Mouse (Mus musculus): ENCODE data around the gene Fmn2.

Fmn2 gene

DNA sequence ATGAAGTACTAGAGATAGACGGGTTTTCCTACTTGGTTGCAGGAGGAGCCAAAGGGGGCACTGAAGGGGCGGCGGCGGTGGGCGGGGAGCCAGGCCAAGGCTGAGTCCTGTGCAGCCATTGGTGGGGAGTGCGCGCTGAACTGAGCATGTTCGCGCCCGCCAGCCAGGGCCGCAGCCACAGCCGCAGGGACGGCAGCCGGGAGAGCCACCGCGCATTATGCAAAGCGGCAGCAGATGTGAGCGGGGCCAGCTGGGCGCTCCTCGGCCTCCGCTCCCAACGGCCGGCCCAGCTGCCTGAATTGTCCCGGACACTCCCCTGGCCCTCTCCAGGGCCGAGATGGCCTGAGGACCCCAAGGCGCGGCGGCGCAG, at the start of gene Fmn2:
TSS of gene Fmn2 (plus strand) at position 165 of the 370 bp plus-strand sequence.
- DNase-seq (ENCODE audit: low spot score in 2 of 2), result peak; percentile 58 to 85

DNA sequence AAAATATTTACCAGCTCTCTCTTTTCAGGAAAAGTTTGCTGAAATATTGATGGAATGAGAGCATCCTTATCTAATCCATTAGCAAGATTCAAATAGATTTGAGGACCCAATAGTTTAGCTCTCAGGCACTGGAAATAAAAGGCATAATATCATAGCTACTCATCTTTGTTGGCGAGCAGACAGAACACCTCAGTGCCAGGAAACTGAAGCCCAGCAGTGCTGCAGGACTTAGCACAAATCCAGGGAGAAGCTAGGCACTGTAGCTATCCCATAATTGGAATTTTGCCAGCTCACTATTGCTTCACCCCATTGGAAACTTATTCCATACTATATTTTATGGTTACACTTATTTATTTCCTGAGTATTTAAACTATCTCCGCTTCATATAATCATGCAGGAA, 46.5 kb upstream of the Fmn2 start:
- DNase-seq (ENCODE audit: low spot score in 2 of 2), result no peak

DNA sequence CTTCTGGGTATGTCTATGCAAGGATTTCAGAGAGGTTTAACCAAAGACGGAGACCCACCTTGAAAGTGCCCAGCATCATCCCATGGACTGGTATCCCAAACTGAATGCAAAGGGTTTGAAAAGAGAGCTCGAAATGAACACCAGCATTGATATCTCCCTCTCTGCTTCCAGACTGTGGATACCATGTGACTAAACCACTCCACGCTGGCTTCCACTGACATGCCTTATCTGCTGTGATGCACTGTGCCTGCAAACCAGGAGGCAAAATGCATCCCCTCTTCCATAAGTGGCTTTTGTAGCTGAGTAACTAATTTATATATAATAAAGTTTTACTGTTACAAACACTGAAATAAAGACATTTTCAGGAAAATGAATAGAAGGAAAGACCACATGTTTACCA, 36.2 kb upstream of the Fmn2 start:
- no peak for DNase-seq (ENCODE audit: low spot score in 2 of 2)

DNA sequence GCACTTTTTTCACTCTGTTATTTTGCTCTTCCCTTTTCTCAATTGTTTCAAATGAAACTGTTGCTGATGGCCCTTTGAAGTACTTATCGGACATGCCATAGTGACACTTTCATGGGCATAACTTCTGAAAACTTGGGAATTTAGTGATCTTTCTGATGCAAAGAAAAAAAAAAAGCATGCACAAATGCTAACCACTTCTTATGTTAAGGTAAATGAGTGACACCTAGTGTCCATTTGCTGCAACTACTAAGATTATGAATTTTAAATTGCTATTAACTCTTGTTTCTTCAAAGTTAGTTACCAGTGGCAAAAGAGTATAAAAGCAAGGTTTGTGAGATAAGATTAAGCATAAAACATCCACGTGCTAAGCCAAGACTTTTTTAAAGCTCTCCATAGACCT, 35.4 kb upstream of the Fmn2 start:
- DNase-seq (ENCODE audit: low spot score in 2 of 2), result no peak

DNA sequence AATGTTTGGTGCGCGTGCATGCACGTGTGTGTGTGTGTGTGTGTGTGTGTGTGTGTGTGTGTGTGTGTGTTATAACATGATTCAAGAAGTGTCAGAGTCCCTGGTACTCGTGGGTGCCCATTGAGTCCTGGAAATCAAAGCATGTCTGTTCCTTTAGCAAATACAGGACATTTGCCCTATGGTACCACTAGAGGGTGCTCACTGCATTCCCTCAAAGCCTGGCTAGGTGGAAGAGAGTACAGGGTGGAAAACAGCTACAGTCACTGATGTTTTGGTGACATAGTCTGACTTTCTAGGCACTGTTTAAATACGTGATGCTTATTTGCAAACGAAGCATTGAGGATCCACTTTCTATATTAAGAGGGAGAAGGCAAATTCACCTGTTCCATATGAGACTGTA, 31.9 kb upstream of the Fmn2 start:
- peak in 1 of 2 experiments; percentile 60 for DNase-seq (ENCODE audit: low spot score in 2 of 2)

DNA sequence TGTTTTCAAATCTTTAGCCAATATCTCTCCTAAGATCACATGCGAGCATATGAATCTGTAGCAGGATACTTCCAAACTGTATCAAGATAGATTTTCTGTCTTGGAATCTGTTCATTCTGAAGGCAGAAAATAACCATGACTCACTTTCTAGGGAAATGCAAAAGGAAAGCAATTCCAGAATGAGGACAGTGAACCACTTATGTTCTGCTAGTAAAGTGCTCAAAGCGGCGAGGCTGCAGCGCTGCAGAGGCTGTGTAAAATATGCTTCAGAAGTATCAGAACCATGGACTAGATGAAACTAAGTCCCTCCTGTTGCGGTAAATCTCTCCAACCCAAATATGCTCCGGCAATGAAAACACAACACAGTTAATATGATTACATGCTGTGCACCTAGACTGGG, 19.1 kb upstream of the Fmn2 start:
- DNase-seq (ENCODE audit: low spot score in 2 of 2), result peak in 1 of 2 experiments; percentile 31

DNA sequence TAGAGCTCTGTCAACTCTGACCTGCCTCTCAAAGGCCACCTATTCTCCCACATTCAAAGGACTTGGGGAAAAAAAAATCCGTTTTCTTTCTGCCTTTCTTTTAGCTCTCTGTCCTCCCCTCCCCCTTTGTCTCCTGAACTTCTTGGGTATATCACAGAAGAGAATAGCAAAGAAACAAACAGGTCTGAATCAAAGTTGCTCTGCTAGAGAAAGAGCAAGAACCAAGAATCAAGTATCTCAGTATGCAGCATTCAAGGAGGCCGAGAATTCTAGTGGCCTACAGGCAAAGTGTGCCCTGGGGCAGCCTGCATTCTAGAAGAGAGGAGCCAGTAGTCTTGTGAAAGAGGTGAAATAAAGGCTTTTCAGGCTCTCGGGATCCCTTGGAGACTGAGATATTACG, 1.6 kb upstream of the Fmn2 start:
- DNase-seq (ENCODE audit: low spot score in 2 of 2), result no peak

DNA sequence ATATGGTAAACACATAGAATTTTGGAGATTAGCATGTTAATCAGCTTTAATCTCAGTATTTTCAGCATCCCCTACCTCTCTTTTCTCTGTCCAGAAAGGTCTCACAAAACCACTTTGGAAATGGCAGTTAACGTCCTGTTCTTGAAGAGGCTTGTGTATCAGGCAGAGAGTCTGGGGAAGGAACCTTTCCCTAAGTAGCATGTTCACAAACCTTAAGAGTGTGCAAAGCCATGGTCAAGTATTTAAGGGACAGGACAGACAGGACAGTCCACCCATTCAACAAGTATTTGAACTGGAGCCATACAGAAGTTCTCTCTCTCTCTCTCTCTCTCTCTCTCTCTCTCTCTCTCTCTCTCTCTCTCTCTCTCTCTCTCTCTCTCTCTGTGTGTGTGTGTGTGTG, 614 bp upstream of the Fmn2 start:
- DNase-seq (ENCODE audit: low spot score in 2 of 2), result no peak

DNA sequence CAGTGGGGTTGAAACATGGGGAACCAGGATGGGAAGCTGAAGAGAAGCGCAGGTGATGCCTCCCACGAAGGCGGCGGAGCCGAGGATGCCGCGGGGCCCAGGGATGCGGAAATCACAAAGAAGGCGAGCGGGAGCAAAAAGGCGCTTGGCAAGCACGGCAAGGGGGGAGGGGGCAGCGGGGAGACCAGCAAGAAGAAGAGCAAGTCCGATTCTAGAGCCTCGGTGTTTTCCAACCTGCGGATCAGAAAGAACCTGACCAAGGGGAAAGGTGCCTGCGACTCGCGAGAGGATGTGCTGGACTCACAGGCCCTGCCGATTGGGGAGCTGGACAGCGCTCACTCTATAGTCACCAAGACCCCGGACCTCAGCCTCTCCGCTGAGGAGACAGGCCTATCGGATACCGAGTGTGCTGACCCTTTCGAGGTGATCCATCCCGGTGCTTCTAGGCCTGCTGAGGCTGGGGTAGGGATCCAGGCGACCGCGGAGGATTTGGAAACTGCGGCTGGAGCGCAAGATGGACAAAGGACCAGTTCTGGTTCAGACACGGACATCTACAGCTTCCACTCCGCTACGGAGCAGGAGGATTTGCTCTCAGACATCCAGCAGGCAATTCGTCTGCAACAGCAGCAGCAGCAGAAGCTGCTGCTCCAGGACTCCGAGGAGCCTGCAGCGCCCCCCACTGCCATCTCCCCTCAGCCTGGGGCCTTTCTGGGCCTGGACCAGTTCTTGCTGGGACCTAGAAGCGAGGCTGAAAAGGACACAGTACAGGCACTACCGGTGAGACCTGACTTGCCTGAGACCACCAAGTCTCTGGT, 613 bp downstream of the Fmn2 start:
- DNase-seq (ENCODE audit: low spot score in 2 of 2), result peak; percentile 45 to 72

DNA sequence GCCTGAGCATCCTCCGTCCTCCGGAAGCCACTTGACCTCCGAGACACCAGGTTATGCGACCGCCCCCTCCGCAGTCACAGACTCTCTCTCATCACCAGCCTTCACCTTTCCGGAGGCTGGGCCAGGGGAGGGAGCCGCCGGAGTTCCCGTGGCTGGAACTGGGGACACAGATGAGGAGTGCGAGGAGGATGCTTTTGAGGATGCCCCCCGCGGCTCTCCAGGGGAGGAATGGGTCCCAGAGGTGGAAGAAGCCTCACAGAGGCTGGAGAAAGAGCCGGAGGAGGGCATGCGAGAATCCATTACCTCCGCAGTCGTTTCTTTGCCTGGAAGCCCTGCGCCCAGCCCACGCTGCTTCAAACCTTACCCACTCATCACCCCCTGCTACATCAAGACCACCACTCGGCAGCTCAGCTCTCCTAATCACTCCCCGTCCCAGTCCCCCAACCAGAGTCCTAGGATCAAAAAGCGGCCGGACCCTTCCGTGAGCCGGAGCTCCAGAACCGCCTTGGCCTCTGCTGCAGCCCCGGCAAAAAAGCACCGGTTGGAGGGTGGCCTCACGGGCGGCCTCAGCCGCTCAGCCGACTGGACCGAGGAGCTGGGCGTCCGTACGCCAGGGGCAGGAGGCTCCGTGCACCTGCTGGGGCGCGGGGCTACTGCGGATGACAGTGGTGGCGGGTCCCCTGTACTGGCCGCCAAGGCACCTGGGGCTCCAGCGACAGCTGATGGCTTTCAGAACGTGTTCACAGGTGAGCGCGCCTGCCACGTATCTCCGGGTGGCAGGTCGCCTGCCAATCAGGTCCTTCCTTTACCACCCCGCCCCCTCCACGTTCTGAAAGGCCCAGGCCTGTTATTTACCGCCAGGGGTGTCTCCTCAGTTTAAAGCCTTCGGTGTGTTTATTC, 1.5 kb downstream of the Fmn2 start:
- peak; percentile 30 to 65 for DNase-seq (ENCODE audit: low spot score in 2 of 2)

DNA sequence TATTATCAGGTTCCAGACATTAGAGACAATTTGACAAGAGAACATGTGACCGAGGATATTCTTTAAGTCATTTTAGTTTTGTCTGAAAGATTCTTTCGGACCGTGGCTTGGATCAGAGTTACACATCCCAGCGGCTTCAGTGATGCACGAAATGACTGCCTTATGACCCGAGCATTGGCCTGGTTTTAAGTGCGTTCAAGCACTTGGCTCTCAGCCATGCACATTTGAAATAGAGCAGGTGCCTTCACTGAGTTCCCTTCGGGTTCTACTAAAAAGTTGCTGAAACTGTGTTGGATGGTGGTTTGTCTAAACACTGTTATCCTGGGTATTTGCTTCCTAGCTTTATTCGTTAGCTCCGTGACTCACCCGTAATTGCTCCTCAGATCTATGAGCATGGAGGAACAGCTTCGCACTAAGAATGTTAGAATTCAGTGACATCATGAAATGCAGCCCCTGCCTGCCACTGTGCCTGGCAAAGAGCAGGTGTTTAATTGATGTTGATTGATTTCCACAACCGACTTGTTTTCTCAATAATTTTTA, 7.0 kb downstream of the Fmn2 start:
- no peak for DNase-seq (ENCODE audit: low spot score in 2 of 2)

DNA sequence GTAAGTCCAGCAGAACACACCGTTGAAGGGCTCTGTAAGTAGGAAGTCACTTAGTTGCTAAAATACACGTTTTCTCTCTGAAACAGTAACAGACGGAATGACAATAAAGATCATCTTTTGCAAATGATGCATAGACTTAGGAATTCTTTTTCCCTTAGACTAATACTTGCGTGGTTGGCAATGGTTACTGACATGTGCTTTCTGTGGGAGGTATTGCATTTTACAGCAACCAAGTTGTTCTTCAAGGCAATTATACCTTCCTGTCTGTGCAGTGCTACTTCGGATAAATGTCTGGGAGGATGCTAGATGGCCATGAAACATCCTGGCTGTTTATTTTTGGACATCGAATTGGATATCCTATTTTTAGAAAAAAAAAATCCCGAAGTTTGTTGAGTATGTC, 11.8 kb downstream of the Fmn2 start:
- DNase-seq (ENCODE audit: low spot score in 2 of 2), result no peak

DNA sequence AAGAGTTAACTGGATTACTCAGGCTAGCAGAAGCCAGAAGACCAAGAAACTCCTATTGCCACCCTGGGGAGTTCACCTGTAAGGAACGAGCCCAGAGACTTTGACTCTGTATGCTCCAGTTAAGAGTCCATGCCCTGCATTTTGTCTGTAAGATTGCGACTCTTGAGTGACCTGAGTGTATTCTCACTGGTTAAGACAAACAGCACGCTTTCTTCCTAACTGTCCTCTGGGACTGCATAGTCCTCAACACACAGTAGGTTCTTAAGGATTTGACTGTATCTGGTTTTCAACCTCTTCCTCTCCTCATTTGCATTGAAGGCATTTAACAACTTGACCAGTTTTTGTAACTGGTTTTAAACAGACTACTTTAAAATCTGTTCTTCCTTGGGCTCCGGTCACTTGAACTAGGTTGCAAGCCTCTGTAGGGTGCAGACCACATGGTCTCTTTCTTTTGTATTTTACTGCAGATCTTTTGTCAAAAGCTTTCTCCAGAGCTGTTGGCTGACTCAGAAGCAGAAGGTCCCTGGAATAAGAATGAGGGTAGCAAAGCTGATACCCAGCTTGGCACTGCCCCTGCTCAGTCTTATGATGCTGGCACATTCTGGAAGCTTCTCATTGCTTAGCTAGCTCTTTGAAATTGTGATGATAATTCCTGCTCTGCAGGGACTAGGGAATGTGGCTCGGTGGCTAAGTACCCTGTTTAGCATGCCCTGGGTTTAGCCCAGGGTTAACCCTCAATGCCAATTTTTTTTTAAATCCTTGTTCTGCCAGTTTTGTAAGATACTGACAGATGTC, 20.5 kb downstream of the Fmn2 start:
- DNase-seq (ENCODE audit: low spot score in 2 of 2), result peak; percentile 45 to 59

DNA sequence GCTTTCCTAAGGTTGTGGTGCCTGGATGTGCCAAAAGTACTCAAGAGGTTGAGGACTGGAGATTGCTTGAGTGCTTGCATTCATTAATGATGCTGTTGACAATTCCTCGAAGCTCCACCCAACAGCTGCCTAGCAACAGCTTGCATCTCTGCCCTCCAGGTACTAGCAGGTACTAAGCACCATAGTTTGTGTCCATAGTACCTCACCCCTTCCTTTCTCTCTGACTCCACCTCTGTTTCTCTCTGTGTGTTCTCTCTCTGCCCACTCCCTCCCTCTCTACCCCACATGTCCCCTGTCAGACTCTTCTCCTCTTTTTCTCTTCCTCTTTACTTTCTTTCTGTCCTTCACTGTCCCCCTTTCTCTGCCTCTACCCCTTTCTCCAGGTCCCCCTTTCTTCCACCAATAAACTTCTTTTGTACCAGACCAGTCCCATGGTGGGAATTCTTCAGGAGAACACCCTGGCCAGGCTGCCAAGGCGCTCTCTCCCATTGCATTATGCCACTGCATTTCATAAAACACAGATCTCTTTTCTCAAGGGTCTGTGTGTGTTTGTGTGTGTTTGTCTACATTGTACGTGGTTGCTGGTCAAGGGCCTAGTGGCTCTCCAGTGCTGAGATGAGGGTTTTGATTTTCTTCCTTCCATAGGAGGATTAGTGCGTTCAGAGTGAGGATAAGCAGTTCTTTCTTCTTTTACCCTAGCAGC, 21.3 kb downstream of the Fmn2 start:
- DNase-seq (ENCODE audit: low spot score in 2 of 2), result no peak

DNA sequence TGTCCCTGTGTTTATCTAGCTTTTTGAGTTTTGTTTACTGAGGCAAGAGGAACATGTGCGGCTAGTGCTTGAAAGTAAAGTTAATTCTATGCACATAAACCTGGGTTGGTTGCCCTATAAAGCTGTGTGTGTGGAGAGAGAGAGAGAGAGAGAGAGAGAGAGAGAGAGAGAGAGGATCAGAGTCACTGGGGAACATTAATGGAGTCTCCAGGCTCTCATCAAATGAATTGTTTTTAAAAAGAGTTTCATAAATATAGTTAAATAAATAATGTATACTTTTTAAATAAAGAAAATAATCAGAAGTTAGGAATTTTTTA, 21.8 kb downstream of the Fmn2 start:
- DNase-seq (ENCODE audit: low spot score in 2 of 2), result no peak

DNA sequence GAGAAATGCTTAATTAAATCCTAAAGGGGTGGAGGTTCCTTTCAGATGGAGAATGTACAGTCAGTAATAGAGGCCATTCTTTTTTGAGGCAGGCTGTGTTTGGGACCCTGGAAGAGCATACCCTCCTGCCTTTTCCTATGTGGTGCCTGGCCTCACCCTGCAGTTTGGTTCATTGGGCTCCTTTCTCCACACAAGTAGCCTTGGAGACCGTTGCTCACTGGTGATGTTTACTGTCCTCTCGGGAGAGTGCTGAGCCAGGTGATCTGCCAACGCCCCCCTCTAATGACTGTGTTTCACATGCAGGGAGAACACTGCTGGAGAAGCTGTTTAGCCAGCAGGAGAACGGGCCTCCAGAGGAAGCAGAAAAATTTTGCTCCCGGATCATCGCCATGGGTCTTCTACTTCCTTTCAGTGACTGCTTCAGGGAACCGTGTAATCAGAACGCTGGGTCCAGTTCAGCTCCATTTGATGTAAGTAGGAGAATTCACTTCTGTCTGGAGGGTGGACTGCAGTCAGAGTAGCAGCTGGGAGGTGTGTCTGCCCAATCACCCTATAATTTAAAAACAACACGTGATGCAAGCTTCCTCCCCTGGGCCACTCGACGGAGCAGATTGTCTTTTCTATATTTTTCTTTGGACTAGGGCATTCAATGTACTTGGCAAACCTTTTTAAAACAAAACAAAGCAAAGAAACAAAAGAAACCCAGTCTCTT, 35.3 kb downstream of the Fmn2 start:
- DNase-seq (ENCODE audit: low spot score in 2 of 2), result no peak

DNA sequence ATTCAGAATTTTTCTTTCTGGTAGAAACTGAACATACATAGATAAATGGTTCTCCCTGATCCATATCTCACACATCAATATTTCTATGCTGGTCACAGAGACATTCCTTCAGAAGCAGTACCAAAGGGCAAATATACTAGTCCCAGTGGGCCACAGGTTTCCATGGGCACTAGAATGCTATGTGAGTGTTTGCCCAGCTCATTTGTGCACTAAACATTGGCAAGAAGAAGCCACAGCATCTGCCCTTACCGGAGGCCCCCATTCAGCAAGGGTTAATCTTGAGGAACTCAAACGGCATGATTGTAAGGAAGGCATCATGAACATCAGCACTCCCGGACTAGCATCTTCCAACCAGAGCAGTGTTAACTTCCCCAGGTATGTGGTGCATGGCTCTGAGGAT, 35.9 kb downstream of the Fmn2 start:
- no peak for DNase-seq (ENCODE audit: low spot score in 2 of 2)

DNA sequence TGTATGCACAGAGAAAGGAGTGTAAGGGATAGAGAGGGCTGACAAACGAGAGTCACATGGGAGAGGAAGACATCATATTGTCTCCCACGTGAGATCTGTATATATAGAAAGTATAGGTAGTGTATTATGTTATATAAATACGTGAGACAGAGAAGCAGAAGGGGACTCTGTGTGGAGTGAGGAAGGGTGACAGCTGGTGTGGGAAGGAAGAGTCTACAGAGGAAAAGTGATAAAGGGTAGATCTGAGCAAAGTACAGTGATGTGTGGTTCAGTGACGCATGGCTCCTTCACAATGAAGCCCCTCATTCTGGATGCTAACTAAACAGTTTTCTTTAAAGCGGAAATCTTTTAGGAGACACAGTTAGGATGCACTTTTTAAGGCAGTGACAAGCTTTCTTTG, 46.7 kb downstream of the Fmn2 start:
- peak in 1 of 2 experiments; percentile 24 for DNase-seq (ENCODE audit: low spot score in 2 of 2)

DNA sequence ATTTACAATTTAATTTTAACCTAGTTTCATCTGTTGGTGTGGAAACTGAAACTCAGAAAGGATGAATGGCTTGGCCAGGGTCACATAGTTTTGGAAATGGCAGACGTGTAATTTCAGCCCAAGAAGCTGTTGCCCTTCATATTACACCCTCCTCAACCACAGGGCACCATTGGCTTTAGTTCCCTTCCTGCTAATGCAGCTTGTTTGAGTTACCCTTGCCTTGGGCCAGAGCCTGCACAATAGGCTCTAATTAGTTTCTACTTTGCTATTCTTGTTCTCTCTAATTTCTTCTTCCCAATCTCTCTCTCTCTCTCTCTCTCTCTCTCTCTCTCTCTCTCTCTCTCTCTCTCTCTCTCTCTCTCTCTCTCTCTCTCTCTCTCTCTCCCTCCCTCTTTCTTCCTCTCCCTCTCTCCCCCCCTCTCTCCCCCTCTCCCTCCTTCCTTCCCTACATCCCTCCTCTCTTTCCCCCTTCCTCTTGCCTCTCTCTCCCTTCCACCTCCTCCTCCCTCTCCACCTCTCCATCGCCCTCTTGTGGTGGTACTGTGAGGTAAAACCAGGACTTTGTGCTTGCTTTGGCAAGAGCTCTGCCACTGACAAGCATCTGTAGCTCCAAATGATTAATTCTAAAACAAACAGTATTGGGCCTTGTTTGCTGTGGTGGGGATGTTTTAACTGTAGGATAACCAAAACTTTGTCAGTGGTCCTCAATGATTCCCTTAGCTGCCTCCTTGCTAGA, 51.8 kb downstream of the Fmn2 start:
- peak in 1 of 2 experiments; percentile 61 for DNase-seq (ENCODE audit: low spot score in 2 of 2)

DNA sequence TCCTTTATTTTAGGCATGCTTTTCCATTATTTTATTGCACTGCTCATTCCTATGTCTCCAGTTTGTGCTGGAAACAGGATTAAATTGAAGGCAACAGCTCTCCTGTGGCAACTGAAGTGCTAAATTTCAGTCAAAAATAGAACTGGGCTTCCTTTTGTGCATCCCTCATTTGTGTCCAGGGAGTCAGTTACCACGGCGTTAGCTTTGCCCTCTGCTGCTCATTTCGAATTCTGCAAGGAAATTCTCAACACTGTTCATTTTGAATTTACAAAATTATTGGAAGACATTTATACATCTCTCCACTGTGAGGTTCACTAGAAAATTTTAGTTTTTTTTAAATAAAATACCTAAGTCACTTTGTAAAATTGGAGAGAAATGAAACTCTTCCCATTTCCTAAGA, 53.8 kb downstream of the Fmn2 start:
- no peak for DNase-seq (ENCODE audit: low spot score in 2 of 2)
